Mouse (Mus musculus): ENCODE measurements around the gene Zcchc13.

DNA sequence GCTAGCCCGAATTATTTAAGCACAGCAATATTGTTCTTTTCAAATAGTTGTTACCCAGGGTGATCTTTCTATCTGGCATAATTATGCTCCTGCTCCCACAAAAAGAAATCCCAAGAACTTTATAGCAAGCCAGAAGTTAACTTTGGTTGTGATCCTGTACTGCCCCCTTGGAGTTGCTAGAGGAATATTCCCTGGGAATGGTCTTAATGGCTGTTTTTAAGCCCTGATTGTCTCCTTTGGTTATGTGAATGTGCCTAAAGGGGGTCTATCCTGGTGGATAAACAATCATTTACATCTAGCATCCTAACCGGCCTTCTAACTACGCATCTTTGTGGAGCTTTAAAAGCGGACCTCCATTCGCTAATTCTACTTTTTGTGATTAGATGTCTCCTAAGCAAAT lies 20.0 kb upstream of the Zcchc13 start:
- TF ChIP-seq ZNF384 (IDR thresholded peaks at IDR 0.05; ENCODE audit: low read depth, low read length) (no peak), HCFC1 (IDR thresholded peaks at IDR 0.05; ENCODE audit: borderline replicate concordance, insufficient read depth, low read length) (no peak), MAFK (IDR thresholded peaks at IDR 0.05; ENCODE audit: insufficient read depth, low read depth, low read length) (no peak), ZC3H11A (IDR thresholded peaks at IDR 0.05; ENCODE audit: borderline replicate concordance, low read depth, low read length) (no peak), CHD2 (IDR thresholded peaks at IDR 0.05; ENCODE audit: low read depth, low read length) (no peak)

Data from ES-E14 (cell line).